Mouse (Mus musculus) limb, embryonic 14.5 days (tissue): ENCODE results near the gene Adamtsl4. TPM values are rescaled to one million over a fixed set of nuclear protein-coding genes. Genes with fewer than 3 reads are reported as not detected.

Experiments
- ATAC-seq: fragments of 200-750 bp; cut with Nextera tagmentation; 2 replicates; pipeline ENCODE4 v1.8.0; 2017; ENCODE audit warnings: low read depth, moderate number of reproducible peaks, moderate TSS enrichment; ENCODE audit not compliant: low FRiP score
- DNase-seq: peaks from one replicate; pipeline ENCODE4 v3.0.0-alpha.2; 2015; ENCODE audit warnings: low spot score
- H3K27ac ChIP-seq: fragments of 300-500 bp; sonication (generic); replicated peaks from 2 replicates; pipeline ENCODE4 v1.5.1; 2014; ENCODE audit warnings: low read depth, mild to moderate bottlenecking, low read length, moderate library complexity, mixed read lengths
- H3K27me3 ChIP-seq: fragments of 300-500 bp; sonication (generic); 2 replicates; pipeline ENCODE4 v1.6.1; 2014; ENCODE audit warnings: low read length, mixed read lengths; ENCODE audit not compliant: control insufficient read depth, insufficient read depth
- H3K36me3 ChIP-seq: fragments of 300-500 bp; sonication (generic); 2 replicates; pipeline ENCODE4 v1.6.1; 2014; ENCODE audit warnings: mild to moderate bottlenecking, low read length, moderate library complexity, mixed read lengths; ENCODE audit not compliant: control insufficient read depth, insufficient read depth
- H3K4me1 ChIP-seq: fragments of 300-500 bp; sonication (generic); 2 replicates; pipeline ENCODE4 v1.6.1; 2014; ENCODE audit warnings: antibody characterized with exemption, low read length, mixed read lengths; ENCODE audit not compliant: control insufficient read depth, insufficient read depth
- H3K4me2 ChIP-seq: fragments of 300-500 bp; sonication (generic); replicated peaks from 2 replicates; pipeline ENCODE4 v1.6.1; 2014; ENCODE audit warnings: low read depth, mild to moderate bottlenecking, low read length, moderate library complexity; ENCODE audit not compliant: severe bottlenecking
- H3K4me3 ChIP-seq: fragments of 300-500 bp; sonication (generic); replicated peaks from 2 replicates; pipeline ENCODE4 v1.5.1; 2014; ENCODE audit warnings: low read length
- H3K9ac ChIP-seq: fragments of 300-500 bp; sonication (generic); 2 replicates; pipeline ENCODE4 v1.6.1; 2014; ENCODE audit warnings: mild to moderate bottlenecking, low read depth, low read length, moderate library complexity; ENCODE audit not compliant: severe bottlenecking
- H3K9me3 ChIP-seq: fragments of 300-500 bp; sonication (generic); 2 replicates; pipeline ENCODE4 v1.6.1; 2016; ENCODE audit warnings: low read length; ENCODE audit not compliant: control insufficient read depth
- POLR2A ChIP-seq: fragments of 200-500 bp; IDR thresholded peaks from 2 replicates; pipeline ENCODE4 v1.8.0; 2012; ENCODE audit warnings: inconsistent platforms, mild to moderate bottlenecking, moderate library complexity, borderline replicate concordance; ENCODE audit not compliant: insufficient read depth, insufficient read length; ENCODE audit errors: extremely low read depth
- WGBS: fragments of 180-500 bp; shearing (Covaris S2); extraction: QIAGEN DNeasy Blood & Tissue Kit; methylation state at CpG from one replicate; pipeline ENCODE4 v1.1.7; 2014; 5-methylcytosine and 5-hydroxymethylcytosine counted together
- polyA plus RNA-seq, 2 experiments: library from polyadenylated mRNA; depleted of rRNA in 1 of 2; stranded (reverse) in 1 of 2; unstranded in 1 of 2; fragments of >200 nt; fragmentation: Nextera tagmentation in 1 of 2; extraction: Ambion mirVana in 1 of 2; gene quantifications; 2 replicates each; pipeline versions ENCODE4 v1.2.1 to v1.2.3; 2012 to 2014

Adamtsl4 gene
- polyA plus RNA-seq, 2 experiments: 2.8 to 3.3 TPM

- ATAC-seq: no peak
- no peak overlapping the region for H3K9ac ChIP-seq
- H3K36me3 ChIP-seq: peaks cover 19% of the 10 kb centered on the region
- H3K27ac ChIP-seq: no peak overlapping the region
- DNase-seq: no peak
- H3K4me3 ChIP-seq: no peak overlapping the region
- peaks cover 35% of the 10 kb centered on the region for H3K4me1 ChIP-seq
- TF ChIP-seq POLR2A: no peak
- no peak overlapping the region for H3K4me2 ChIP-seq
- no peaks in the 10 kb centered on the region for H3K27me3 ChIP-seq
- WGBS: 92% methylated on average over 3 of the region's 3 CpGs
- H3K9me3 ChIP-seq: no peaks in the 10 kb centered on the region
These were observed 18.4 kb downstream of the Adamtsl4 start for GRCm38 (mm10) chr3:95669309-95669665.

DNA sequence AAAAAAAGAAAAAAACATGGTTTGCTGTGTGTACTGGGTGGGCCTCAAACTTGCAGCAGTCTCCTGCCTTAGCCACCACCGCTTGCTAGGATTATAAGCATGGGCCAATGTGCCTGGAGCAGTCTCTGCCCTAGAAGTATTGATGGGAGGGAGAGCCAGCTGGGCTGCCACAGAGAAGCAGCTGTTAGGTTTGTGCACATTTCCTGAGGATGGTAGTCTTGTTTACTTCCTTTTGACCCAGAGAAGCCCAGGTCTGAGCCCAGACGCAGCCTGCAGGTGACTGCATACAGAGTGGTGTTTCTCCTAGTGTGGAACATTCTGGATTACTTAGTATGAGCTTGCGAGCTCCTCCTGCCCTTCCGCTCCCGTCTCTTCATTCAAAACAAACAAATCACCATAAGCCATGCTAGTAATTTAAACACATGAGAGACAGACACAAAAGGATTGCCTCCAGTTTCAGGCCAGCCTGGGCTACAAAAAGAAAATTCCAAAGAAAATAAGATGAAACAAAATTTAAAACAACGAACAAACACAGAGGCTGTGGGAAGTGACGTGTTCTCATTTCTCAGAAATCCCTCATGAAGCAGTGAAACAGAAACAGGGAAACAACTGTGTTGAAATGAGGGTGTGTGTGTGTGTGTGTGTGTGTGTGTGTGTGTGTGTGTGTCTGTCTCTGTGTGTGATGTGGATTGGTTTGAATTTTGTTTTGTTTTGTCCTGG is 19.0 kb downstream of the Adamtsl4 start:
- TF ChIP-seq POLR2A: no peak
- Histone ChIP-seq H3K9me3 (no peaks in the 10 kb centered on the region), H3K27me3 (no peaks in the 10 kb centered on the region), H3K4me1 (peaks cover 29% of the 10 kb centered on the region), H3K27ac (peak overlapping the region; percentile 34), H3K36me3 (peaks cover 25% of the 10 kb centered on the region), H3K9ac (no peak overlapping the region), H3K4me3 (no peak overlapping the region), H3K4me2 (no peak overlapping the region)
- no peak for ATAC-seq
- no peak for DNase-seq
- 83% methylated on average over 7 of the region's 7 CpGs for WGBS

- ATAC-seq (peak; percentile 18; the same call in 1 of the 2 replicates), DNase-seq (peak; percentile 58)
- WGBS: 33% methylated on average over 7 of the region's 7 CpGs
- Histone ChIP-seq H3K9ac (no peak overlapping the region), H3K9me3 (no peaks in the 10 kb centered on the region), H3K27me3 (no peaks in the 10 kb centered on the region), H3K36me3 (peaks cover 32% of the 10 kb centered on the region), H3K4me3 (no peak overlapping the region), H3K4me2 (peak overlapping the region; percentile 22), H3K4me1 (peaks cover 27% of the 10 kb centered on the region), H3K27ac (peak overlapping the region; percentile 34)
- TF ChIP-seq POLR2A: no peak
These were observed 19.7 kb downstream of the Adamtsl4 start for GRCm38 (mm10) chr3:95668026-95668425.

- Histone ChIP-seq H3K4me1 (peaks cover 24% of the 10 kb centered on the region), H3K27me3 (no peaks in the 10 kb centered on the region), H3K4me3 (no peak overlapping the region), H3K36me3 (peaks cover 37% of the 10 kb centered on the region), H3K9me3 (no peaks in the 10 kb centered on the region), H3K4me2 (peak overlapping the region; percentile 22; the same call in 1 of the 2 replicates), H3K27ac (peak overlapping the region; percentile 34), H3K9ac (no peak overlapping the region)
- DNase-seq (no peak), ATAC-seq (peak; percentile 31)
- WGBS: 60% methylated on average over 4 of the region's 4 CpGs
- no peak for TF ChIP-seq POLR2A
These were observed 20.2 kb downstream of the Adamtsl4 start for GRCm38 (mm10) chr3:95667521-95667920.

DNA sequence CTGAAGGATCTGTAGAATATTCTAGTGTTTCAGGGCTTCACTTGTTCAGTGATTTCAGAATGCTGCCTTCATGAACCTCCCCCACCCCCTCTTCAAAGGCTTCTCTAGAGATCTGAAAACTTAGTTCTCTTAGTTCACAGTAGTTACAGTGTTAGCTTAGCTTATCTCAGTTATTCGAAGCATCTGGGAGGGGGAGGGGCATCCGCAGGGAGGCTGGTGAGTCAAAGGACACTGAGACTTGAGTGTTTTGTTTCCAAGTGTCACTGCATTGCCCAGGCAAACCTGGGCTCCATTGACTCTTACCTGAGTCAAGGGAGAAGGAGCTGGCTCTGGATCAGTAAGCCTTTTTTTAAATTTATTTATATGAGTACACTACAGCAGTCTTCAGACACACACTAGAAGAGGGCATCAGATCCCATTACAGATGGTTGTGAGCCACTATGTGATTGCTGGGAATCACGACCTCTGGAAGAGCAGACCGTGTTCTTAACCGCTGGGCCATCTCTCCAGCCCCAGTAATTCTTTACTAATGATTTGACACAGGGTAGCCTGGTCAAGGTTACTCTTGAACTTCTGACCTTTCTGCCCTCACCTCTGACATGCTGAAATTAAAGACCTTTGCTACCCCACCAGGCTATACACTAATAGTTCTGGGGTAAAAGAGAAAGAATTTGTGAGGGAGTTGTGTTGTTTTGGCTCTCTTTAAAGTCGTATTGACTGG is 21.4 kb downstream of the Adamtsl4 start:
- H3K4me1 ChIP-seq: peaks cover 28% of the 10 kb centered on the region
- no peak for TF ChIP-seq POLR2A
- peaks cover 48% of the 10 kb centered on the region for H3K36me3 ChIP-seq
- no peaks in the 10 kb centered on the region for H3K27me3 ChIP-seq
- H3K4me3 ChIP-seq: no peak overlapping the region
- H3K9ac ChIP-seq: no peak overlapping the region
- no peaks in the 10 kb centered on the region for H3K9me3 ChIP-seq
- no peak overlapping the region for H3K27ac ChIP-seq
- no peak for ATAC-seq
- no peak overlapping the region for H3K4me2 ChIP-seq
- DNase-seq: no peak
- 49% methylated on average over 6 of the region's 6 CpGs for WGBS
